Comparison of ENCODE assay signal across 13 mouse cellular contexts in the genomic region with DNA sequence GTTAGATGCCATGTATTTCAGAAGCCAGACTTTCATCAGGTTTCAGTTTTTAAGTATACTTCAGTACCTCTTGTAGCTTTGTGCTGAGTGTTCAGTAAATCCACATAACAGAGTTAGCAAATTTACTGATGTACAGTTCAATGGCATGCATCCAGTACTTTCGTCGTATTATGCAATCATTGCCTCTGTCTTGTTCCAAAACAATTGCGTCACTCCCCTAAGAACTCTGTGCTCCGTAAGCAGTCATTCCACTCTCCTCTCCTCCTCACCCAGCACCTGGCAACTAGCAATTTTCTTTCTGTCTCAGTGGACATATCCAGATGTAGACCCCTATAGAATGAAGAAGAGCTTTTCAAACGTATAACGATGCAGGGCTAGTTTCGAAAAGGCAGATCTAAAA.
A peak's percentile ranks its signal among the peaks of the same experiment; 100 is the strongest.
DNase-seq lines count a peak whose midpoint lies in the region; ATAC-seq and TF ChIP-seq lines count a peak whose summit lies in the region.
"Had no signal": no experiment of that assay in that cellular context is flagged by ENCODE, and none has a peak within 500 bp of the region (broad histone marks: within the 10 kb centered on the region; RNA-seq: fewer than 3 reads in every experiment).

No protein-coding gene starts in this region.

- no peaks in the 10 kb centered on the region for H3K9me3 ChIP-seq in limb, embryonic 14.5 days (ENCODE audit: control insufficient read depth, low read length)
- H3K9me3 ChIP-seq in limb, embryonic 10.5 days (replicated peaks), result no peaks in the 10 kb centered on the region
- H3K9me3 ChIP-seq: hindbrain, embryonic 10.5 days; limb, embryonic 12.5 days; midbrain, embryonic 13.5 days; stomach, embryonic 15.5 days had no signal

- ATAC-seq in frontal cortex, adult (ENCODE audit: low TSS enrichment), result 0 out of 2 replicates have a peak, but pooled peaks have one; percentile 27
- ATAC-seq in limb, embryonic 14.5 days (ENCODE audit: low FRiP score, low read depth), result no peak
- ATAC-seq: midbrain, embryonic 13.5 days had no signal

- no peak overlapping the region for H3K4me3 ChIP-seq in limb, embryonic 14.5 days (replicated peaks; ENCODE audit: low read length)
- H3K4me3 ChIP-seq in limb, embryonic 10.5 days, result no peak overlapping the region
- H3K4me3 ChIP-seq: hindbrain, embryonic 10.5 days; limb, embryonic 12.5 days; midbrain, embryonic 13.5 days; stomach, embryonic 15.5 days had no signal

- H3K4me1 ChIP-seq in limb, embryonic 14.5 days (ENCODE audit: control insufficient read depth, insufficient read depth, low read length), result no peaks in the 10 kb centered on the region
- peaks cover 8% of the 10 kb centered on the region; the same call in 1 of the 2 replicates for H3K4me1 ChIP-seq in limb, embryonic 10.5 days
- H3K4me1 ChIP-seq: hindbrain, embryonic 10.5 days; limb, embryonic 12.5 days; midbrain, embryonic 13.5 days; stomach, embryonic 15.5 days had no signal

- no peak overlapping the region for H3K9ac ChIP-seq in limb, embryonic 14.5 days (ENCODE audit: low read depth, low read length, severe bottlenecking)
- H3K9ac ChIP-seq: limb, embryonic 12.5 days; midbrain, embryonic 13.5 days; stomach, embryonic 15.5 days had no signal

- TF ChIP-seq POLR2A in limb, embryonic 14.5 days (IDR thresholded peaks at IDR 0.05; ENCODE audit: borderline replicate concordance, extremely low read depth, insufficient read depth, insufficient read length), result no peak

- no peaks in the 10 kb centered on the region for H3K36me3 ChIP-seq in limb, embryonic 14.5 days (ENCODE audit: control insufficient read depth, insufficient read depth, low read length)
- H3K36me3 ChIP-seq in limb, embryonic 10.5 days, result no peaks in the 10 kb centered on the region
- H3K36me3 ChIP-seq: hindbrain, embryonic 10.5 days; limb, embryonic 12.5 days; midbrain, embryonic 13.5 days; stomach, embryonic 15.5 days had no signal

- no peak overlapping the region for H3K27ac ChIP-seq in limb, embryonic 14.5 days (replicated peaks; ENCODE audit: low read depth, low read length)
- H3K27ac ChIP-seq in limb, embryonic 10.5 days, result no peak overlapping the region
- H3K27ac ChIP-seq: hindbrain, embryonic 10.5 days; limb, embryonic 12.5 days; midbrain, embryonic 13.5 days; stomach, embryonic 15.5 days had no signal

- DNase-seq in frontal cortex, postnatal 14 days (ENCODE audit: low spot score in 2 of 2), result no peak
- DNase-seq in limb, embryonic 14.5 days (ENCODE audit: low spot score), result peak; percentile 68
- no peak for DNase-seq in limb, embryonic 10.5 days (ENCODE audit: low spot score)
- peak; percentile 4 for DNase-seq in adrenal gland, postnatal 25 days
- DNase-seq in lung, postnatal 10 days, result peak; percentile 73
- DNase-seq in retina, embryonic 14.5 days (ENCODE audit: low spot score), result no peak
- DNase-seq in testis, postnatal 10 days (ENCODE audit: low spot score), result no peak
- DNase-seq: B cell, adult 2 months had no signal

- no peaks in the 10 kb centered on the region for H3K27me3 ChIP-seq in limb, embryonic 14.5 days (ENCODE audit: control insufficient read depth, insufficient read depth, low read length)
- H3K27me3 ChIP-seq in limb, embryonic 10.5 days (ENCODE audit: low read depth, poor library complexity, severe bottlenecking), result 0 out of 2 replicates have a peak, but pooled peaks cover 4% of the 10 kb centered on the region
- H3K27me3 ChIP-seq: midbrain, embryonic 13.5 days; stomach, embryonic 15.5 days had no signal

- no peak overlapping the region for H3K4me2 ChIP-seq in limb, embryonic 14.5 days (replicated peaks; ENCODE audit: low read depth, low read length, severe bottlenecking)
- H3K4me2 ChIP-seq: limb, embryonic 12.5 days; midbrain, embryonic 13.5 days; stomach, embryonic 15.5 days had no signal

- 70% methylated on average over 7 of the region's 7 CpGs for WGBS in limb, embryonic 14.5 days
- 68% methylated on average over 7 of the region's 7 CpGs for WGBS in limb, embryonic 10.5 days

Comparison
In these comparisons a context has a peak if more than half of its experiments do, and no peak if none do; other contexts are left out.
1. DNase-seq: peak in limb, embryonic 14.5 days (single experiment), adrenal gland, postnatal 25 days (single experiment) and lung, postnatal 10 days (single experiment); none in frontal cortex, postnatal 14 days (0 of 2), limb, embryonic 10.5 days (single experiment), retina, embryonic 14.5 days (single experiment) and testis, postnatal 10 days (single experiment).